Mouse (Mus musculus) ES-Bruce4 (cell line): ENCODE data around the gene Tmem120b.

ENCODE experiments used
- CTCF ChIP-seq: IDR thresholded peaks from one replicate; pipeline ENCODE4 v1.8.1; 2011; ENCODE audit warnings: low read depth, low read length
- EP300 ChIP-seq: IDR thresholded peaks from 2 replicates; pipeline ENCODE4 v1.6.1; 2011; ENCODE audit warnings: low read depth, low read length; ENCODE audit not compliant: insufficient read depth

- TF ChIP-seq CTCF: no peak
- no peak for TF ChIP-seq EP300
Observed at GRCm38 (mm10) chr5:123026414-123026813, 41.8 kb upstream of the Tmem120b start.
